Mouse (Mus musculus) heart, postnatal 4 days (tissue): Measurements from ENCODE around the gene Psmf1. TPM values are rescaled to one million over a fixed set of nuclear protein-coding genes. Genes with fewer than 3 reads are reported as not detected.
A peak's percentile ranks its signal among the peaks of the same experiment; 100 is the strongest.

Experiments
- DNase-seq: peaks from one replicate; pipeline ENCODE4 v3.0.0; 2021
- total RNA-seq, 2 experiments: library from RNA; stranded (reverse); gene quantifications; 2 replicates each; pipeline ENCODE4 v1.2.3; 2021

Psmf1 gene
- total RNA-seq, 2 experiments from 2014 or later = 32.0 to 33.0 TPM

DNA sequence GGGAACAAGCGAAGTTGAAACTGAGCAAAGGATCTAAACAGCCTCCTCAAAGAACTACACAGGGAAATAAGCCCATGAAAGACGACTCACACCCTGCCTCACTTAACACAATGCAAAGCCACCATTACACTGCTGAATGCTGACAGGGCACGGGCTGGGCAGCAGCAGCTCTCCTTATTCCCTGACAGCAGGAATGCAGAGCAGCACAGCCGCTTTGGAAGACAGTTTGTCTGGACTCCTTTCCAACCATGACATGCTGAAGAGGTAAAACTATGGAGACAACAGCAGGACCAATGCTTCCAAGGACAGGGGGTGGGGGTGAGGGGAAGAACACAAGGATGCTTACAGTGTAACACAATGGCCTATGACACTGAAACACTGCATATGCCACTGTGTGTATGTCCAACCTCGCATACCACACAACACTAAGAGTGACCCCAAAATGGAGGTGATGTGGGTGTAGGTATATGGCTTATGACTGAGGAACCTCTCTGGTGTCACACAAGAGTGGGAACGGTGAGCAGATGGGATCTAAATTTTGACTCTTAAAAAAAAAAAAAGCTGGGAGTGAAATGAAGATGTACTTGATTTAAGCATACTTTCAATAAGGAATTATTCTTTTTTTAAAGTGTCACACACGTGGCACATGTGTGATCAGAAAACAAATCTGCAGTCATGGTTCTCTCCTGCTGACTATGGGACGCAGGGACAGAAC is 10.7 kb downstream of the Psmf1 start:
- no peak for DNase-seq

DNA sequence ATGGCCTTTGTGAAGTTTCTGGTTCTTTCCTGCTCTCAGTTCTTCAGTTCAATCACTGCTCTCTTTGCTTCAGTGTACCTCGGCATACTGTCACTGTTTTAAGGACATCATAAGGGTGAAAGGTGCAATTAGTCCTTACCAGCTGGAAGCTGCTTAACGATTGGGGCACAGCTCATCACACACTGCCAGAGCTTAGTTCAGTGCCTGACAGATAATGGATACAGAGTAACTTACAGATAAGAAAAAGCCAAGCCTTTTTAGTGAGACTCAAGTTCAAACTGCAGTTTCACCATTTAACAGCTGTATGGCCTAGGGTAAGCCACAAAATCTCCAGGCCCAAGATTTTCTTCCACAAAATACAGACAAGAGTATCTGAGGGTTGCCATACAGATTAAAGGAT is 19.9 kb downstream of the Psmf1 start:
- DNase-seq = no peak

DNA sequence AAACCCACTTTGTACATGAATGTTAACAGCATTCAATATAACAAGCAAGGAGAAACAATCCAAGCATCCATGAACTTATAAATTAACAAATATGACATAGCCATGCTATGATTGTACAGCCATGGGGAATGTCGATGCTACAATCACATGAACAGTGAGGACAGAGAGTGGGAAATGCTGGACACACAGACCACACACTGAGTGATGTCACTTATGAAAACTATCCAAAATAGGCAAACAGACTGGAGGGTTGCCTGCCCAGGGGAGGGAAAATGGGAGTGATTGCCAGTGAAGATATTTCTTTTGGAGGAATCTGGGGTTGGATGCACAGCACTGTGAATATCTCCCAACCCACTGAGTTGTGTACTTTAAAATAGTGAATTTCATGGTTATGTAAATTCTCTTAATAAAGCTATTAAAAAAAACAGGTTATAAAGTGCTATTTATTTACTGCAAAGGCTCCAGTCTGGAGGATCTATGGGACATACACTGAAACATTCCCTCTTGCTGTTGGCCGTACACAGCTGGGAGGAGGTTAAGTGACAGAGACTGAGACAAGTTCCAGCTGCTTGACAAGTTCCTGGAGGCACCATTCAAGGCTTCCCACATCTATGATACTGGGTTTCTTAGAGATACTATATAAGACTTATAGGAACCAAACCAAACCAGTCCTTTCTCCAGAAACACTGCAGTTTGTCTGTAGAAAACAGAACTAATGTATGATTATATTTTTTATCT is 27.5 kb downstream of the Psmf1 start:
- no peak for DNase-seq

DNA sequence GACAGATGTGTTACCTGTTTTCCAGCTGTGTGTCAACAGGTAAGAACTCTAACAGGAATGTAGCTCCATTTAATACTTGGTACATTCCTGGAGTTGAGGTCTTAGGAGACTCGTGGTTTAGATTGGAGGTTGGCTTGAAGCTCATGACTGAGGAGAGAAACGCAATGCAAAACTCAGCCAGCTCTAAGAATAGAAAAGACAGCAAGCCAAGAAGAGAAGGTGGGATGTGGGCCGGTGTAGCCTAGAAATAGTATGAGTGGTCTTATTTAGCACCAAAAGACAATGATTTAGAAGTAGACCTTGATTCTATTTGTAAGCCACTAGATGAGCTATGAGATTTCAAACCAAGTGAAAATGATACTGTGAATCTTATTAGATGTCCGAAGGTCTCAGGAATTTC is 28.5 kb downstream of the Psmf1 start:
- DNase-seq = no peak

DNA sequence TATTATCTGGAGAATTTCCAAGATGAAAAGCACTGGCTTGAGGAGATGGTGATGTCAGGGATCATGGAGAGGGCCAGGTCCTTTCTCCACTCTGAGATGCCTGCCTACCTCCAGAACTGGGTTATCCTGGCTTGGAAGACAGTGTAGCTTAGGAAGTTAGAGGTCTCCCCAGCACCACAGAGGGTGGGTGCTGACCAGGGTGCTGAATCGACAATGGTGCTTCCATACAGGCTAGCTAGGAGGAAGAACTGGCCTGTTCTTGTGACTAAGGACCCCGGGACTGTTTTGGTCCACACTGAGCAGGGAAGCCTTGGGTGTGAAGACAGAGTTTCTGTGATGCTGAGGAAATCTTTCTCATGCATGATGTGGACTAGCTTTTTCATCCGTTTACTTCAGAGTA is 31.3 kb downstream of the Psmf1 start:
- peak; percentile 60 for DNase-seq

DNA sequence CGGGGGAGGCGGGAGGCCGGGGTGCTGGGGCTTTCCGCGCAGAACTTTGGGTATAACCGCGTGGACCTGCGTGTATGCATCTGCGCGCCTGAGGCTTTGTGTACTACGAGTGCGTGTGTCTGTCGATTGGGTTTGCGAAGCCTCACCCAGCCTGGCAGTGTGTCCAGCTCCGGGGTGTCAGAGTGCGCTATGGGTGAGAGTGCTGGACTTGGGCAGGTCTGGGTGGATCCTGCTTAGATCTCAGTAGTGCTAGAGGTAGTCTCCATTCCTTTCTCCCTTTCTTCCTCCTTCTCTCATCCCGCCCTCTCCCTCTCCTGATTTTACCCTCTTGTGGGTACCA is 41.2 kb downstream of the Psmf1 start:
- no peak for DNase-seq

DNA sequence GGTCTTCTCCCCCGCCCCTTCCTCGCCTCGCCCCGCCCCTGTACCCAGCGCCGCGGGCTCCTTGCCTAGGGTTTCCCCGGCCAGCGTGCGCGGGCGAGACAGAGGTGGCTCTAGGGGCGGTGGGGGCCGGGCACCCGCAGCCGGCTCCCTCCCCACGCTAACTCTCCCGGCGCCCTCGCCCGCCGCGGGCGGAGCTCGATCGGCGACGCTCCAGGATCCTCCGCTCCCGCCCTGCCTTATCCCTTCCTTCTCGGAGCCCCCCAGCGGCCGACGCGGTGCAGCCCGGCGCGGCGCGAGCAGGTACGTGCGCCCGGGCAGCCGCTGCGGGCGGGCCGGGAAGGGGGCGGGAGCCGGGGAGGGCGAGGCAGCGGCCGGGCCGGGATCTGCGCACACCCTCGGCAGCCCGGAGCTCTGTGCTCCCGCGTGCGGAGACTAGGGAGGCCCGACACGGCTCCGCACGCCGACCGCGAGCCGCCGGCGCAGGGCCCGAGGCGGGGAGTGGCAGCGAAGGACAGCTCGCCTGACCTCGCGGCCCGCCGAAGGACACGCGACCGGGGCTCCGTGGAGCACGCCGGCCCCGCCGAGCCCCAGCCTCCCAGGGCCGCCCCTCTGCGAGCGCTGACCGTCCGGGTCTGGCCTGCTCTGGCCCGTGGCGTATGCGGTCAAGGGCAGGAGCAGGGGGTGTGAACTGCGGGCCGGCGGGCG is 41.7 kb downstream of the Psmf1 start:
- peak; percentile 58 for DNase-seq

DNA sequence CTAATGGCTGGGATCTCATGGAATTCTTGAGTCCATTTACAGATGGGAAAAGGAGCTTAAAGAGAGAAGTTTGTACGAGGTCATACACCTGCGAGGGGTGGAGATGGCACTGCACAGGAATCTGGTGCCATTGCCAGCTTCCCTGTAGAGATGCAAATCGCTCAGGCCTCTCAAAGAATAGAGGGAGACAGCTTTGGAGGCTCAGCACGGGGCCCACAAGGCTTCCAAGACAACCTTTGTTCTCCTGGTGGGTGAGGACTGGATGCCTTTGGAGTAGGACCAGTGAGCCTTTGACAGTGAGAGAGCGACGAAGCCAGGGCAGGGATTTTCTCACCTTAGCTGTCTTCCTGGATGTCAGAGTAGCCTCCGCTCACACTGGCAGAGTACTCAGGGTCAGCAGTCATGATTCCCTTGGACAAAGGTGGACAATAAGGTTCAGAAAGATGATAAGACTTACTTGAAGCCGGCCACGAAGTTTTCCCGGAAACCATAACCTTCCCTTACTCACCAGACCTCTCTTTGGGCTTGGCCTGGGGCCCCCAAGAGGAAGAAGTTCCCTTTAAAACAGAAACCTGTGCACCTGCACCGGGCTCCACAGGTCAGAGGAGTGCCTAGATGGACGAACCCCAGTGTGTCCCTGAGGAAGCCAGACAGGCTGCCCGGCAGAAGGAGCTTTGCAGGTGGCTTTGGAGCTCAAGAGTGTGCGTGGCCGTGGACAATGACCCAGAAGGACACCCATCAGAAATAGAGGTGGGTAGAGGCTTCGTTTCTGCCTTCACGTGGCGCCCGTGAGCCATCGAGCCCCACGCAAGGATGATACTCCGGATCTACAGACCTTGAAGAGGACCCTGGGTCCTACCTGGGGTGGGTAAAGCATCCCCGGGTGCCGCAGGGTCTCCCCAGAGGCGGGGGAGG is 42.5 kb downstream of the Psmf1 start, which contains the start of gene Tmem74b:
TSS of gene Tmem74b (plus strand) at position 778 of the 915 bp plus-strand sequence.
- DNase-seq = no peak

DNA sequence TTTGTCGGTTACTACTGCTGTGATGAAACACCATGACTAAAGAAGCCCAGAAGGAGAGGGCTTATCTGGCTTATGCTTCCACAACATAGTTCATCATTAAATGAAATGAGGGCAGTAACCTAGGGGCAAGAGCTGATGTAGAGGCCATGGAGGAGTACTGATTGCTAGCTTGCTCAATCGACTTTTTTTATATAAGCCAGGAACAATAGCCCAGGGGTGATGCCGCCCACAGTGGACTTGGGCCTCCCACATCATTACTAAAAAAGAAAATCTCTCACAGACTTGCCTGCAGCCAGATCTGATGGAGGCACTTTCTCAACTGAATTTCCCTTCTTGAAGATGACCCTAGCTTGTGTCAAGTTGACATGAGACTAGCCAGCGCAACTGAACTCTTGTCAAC is 61.0 kb downstream of the Psmf1 start:
- DNase-seq = no peak

DNA sequence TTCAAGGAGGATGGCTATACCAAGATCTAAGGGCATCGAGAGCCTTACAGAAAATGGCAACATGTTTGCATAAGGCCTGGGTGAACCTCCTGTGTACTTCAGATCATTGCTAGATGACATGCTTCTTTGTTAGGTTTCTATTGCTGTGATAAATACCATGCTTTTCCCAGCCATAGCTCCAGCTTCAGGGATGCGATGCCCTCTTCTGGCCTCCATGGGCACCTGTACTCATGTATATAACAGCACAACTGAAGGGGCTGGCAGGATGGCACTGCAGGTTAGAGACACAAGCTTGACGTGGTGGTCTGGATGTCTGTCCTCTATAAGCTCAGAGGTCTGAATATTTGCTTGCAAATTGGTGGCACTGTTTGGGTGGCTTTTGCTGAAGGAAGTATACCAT is 61.6 kb downstream of the Psmf1 start:
- peak; percentile 31 for DNase-seq

DNA sequence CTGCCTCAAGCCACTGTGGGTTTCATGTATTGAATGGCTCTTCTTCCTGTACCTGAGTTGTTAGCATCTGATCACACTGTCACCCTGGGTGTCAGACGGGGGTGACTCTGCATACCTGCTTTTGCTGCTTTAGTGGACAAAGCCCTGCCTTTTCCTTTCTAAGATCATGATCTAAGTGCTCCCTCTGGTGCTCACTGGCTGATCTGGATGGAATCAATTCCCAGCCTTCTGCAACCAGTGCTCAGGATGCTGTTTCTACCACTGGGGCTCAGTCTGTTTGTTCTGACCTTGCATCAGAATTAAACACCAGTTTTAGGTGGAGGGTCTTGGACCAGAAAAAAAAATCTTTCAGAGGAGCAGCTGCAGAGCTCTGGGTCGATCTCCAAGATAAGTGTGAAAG is 67.8 kb downstream of the Psmf1 start:
- DNase-seq = no peak

DNA sequence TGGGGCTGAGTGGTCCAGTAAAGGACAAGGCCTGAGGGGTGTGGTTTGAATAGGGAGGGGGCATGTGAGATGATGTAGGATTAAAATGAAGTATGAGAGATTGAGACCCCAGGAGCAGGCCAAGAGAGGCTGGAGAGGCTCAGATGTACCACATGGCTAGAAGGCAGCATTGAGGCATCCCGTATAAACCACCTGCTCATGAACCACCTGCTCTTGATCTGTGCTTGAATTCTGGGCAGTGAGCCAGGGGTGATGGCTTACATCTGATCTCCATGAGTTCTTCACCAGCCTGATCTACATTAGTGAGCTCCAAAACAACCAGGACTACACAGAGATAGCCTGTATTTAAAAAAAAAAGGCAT is 73.0 kb downstream of the Psmf1 start:
- DNase-seq = no peak

DNA sequence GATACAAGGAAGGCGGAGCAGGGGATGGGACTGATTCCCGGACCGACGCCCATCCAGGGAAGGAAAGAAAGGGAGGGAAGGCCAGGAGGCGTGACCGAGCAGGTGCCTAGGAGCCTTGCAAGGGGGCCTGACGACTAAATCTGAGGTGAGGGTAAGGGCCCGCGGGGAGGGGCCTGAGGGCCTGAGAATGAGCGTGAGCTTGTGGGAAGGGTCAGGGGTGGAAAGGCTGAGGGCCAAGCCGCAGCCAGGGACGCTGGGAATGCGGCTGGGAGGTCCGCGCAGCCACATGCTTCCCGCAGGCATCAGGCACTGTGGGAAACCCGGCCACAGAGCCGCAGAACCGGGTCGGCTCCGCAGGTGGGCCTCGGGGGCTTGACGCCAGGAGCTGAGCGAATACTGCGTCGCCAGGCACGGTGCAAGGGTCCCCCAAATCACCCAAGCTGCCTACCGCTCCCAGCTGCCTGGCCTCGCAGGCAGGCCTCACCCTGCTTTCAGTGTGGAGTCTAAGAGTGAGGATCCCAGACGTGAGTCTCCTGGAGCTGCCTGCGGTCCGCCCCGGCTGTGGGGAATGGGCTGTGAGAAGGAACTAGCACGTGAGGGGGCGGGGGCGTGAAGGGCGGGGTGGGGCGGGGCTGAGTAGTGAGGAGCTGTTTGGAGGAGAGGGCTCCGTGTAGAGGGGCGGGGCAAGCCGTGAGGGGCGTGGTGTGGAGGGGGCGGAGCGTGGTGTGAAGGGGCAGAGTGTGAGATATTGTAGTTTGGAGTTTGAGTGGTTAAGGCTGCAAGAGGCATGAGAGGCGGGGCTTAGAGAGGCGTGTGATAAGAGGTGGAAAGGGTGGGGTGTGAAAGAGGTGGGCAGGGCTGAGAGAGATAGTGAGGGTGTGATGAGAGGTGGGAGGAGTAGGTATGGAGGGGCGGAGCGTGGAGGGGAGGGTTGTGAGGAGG is 73.7 kb downstream of the Psmf1 start:
- no peak for DNase-seq

DNA sequence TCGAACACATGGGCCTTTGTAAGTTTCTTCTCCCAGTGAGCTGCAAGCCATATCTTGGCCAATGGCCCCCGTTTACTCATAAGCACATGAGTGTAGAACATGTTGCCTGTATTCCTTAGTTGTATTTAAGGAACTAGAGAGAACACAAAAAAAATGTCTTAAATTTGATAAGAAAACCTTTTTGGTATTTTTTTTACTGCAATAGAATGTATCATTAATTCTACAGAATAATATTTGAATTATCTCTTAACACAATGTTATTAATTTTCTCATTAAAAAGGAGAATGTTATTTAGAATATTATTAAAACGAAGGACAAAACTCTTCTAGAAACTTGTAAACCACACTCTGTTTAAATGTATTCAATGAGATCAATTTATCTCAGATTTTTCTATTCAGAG is 75.6 kb downstream of the Psmf1 start, which contains the start of gene Rad21l:
TSS of gene Rad21l (minus strand) at position 101 of the 400 bp plus-strand sequence.
- no peak for DNase-seq

Other genes starting within 250 kb of the Psmf1 start
- 100 to 1,000 TPM; 453 to 456 TPM for gene Fkbp1a, start 201.7 kb downstream of the Psmf1 start, total RNA-seq
- 1 to 10 TPM; 3.4 to 4.3 TPM for gene Sdcbp2, start 171.6 kb downstream of the Psmf1 start, total RNA-seq
- 1 to 10 TPM; 2.2 TPM for gene Snph, start 111.6 kb downstream of the Psmf1 start, total RNA-seq
- gene Rad21l, start 75.7 kb downstream of the Psmf1 start, total RNA-seq = not detected
- gene Tmem74b, start 42.2 kb downstream of the Psmf1 start, total RNA-seq = 1 to 10 TPM; 5.0 to 5.1 TPM
- not detected for gene Rspo4, start 98.7 kb upstream of the Psmf1 start, total RNA-seq
- gene Angpt4, start 167.0 kb upstream of the Psmf1 start, total RNA-seq = under 1 TPM; 0.14 to 0.18 TPM
- gene Fam110a, start 236.0 kb upstream of the Psmf1 start, total RNA-seq = 1 to 10 TPM; 8.2 to 8.6 TPM